Mouse (Mus musculus): ENCODE measurements around the gene Pum1.

- TF ChIP-seq CTCF (IDR thresholded peaks at IDR 0.05; ENCODE audit: extremely low read depth, insufficient read length, insufficient replicate concordance, low read depth, low read length) (no peak), POLR2A (IDR thresholded peaks at IDR 0.05; ENCODE audit: low read depth, low read length) (no peak)
These were observed 80.9 kb downstream of the Pum1 start for GRCm38 (mm10) chr4:130744058-130744457.

All from small intestine, adult 2 months (tissue).